Mouse (Mus musculus) CD4-positive naive resting alpha-beta T cell, adult 76 days (primary cell): ENCODE results near the gene Hist1h2ah. TPM values are rescaled to one million over a fixed set of nuclear protein-coding genes. Genes with fewer than 3 reads are reported as not detected.

Source experiments
- total RNA-seq: library from RNA; stranded (reverse); gene quantifications from one replicate; pipeline ENCODE4 v1.2.4, GENCODE M21; 2023

Hist1h2ah gene
- 27.0 TPM for total RNA-seq

DNA sequence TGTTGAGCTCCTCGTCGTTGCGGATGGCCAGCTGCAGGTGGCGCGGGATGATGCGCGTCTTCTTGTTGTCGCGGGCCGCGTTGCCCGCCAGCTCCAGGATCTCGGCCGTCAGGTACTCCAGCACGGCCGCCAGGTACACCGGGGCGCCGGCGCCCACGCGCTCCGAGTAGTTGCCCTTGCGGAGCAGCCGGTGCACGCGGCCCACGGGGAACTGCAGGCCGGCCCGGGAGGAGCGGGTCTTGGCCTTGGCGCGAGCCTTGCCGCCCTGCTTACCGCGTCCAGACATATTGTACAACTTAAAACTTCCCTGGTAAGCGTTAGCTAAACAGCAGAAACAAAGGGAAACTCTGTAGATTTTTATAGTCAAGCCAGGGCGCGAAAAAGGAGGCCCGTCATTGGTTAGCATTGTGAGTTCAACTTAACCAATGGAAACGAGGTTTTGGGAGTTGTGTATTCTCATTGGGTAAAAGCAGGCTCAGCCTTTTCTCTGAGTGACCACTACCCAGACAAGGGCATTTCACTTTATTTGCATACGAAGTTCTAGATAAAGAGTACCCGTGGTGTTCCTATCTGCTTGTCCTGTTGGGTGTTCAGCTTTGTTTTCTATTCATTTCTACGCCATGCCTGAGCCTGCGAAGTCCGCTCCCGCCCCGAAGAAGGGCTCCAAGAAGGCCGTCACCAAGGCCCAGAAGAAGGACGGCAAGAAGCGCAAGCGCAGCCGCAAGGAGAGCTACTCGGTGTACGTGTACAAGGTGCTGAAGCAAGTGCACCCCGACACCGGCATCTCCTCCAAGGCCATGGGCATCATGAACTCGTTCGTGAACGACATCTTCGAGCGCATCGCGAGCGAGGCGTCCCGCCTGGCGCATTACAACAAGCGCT, at the start of gene Hist1h2ah, which contains the start of gene Hist1h2bk:
TSS of gene Hist1h2ah (minus strand) at position 302 of the 882 bp plus-strand sequence.
TSS of gene Hist1h2bk (plus strand) at position 604 of the 882 bp plus-strand sequence.

DNA sequence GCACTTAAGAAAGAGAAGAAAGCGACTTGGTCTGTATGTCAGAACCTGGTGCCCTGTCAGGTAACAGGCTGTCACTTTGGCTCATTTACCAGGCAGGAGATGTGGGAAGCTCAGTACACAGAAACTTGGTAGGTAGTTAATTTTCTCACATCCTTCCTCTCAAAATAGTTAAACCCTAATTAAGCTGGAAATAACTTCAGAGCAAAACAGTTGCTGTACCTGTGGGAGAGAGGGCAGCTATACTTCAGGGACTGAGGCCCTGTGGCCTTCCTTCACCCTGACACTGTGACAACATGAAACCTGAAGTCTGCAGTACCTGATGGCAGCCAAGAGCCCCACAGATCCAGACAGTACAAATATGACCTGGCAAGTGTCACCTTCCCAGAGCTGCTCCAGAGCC, 48.8 kb upstream of the Hist1h2ah start, which contains the start of gene Vmn1r188:
TSS of gene Vmn1r188 (plus strand) at position 301 of the 400 bp plus-strand sequence.

DNA sequence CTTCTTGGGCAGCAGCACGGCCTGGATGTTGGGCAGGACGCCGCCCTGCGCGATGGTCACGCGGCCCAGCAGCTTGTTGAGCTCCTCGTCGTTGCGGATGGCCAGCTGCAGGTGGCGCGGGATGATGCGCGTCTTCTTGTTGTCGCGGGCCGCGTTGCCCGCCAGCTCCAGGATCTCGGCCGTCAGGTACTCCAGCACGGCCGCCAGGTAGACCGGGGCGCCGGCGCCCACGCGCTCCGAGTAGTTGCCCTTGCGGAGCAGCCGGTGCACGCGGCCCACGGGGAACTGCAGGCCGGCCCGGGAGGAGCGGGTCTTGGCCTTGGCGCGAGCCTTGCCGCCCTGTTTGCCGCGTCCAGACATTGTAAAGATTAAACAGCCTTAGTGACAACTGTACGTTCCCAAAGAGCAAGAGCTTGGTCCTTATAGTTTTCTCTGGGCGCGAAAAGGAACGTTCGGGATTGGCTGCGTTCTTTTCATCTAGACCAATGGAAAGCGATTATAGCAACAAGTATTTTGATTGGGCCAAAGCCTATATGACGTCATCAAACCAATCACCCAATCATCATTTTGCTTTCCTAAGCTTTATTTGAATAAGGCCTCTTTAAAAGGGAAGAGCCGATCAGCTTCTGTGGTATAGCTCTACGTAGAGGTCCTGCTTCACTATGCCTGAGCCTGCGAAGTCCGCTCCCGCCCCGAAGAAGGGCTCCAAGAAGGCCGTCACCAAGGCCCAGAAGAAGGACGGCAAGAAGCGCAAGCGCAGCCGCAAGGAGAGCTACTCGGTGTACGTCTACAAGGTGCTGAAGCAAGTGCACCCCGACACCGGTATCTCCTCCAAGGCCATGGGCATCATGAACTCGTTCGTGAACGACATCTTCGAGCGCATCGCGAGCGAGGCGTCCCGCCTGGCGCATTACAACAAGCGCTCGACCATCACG, 7.5 kb upstream of the Hist1h2ah start, which contains the start of the genes Hist1h2ag and Hist1h2bj:
TSS of gene Hist1h2ag (minus strand) at position 377 of the 935 bp plus-strand sequence.
TSS of gene Hist1h2bj (plus strand) at position 647 of the 935 bp plus-strand sequence.

DNA sequence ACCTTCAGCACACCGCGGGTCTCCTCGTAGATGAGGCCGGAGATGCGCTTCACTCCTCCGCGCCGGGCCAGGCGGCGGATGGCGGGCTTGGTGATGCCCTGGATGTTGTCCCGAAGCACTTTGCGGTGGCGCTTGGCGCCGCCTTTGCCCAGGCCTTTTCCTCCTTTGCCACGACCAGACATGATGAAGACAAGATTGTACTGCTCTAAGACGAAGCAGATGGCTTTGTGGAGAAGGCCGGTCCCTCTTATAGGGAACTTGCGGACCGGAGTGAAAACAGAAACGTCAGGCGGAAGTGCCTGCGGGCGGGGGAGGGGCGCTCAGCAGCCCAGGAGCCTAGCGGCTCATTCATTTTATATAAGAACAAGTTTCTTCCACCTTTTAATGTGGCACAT, 5.8 kb upstream of the Hist1h2ah start, which contains the start of gene Hist1h4i:
TSS of gene Hist1h4i (minus strand) at position 221 of the 395 bp plus-strand sequence.

DNA sequence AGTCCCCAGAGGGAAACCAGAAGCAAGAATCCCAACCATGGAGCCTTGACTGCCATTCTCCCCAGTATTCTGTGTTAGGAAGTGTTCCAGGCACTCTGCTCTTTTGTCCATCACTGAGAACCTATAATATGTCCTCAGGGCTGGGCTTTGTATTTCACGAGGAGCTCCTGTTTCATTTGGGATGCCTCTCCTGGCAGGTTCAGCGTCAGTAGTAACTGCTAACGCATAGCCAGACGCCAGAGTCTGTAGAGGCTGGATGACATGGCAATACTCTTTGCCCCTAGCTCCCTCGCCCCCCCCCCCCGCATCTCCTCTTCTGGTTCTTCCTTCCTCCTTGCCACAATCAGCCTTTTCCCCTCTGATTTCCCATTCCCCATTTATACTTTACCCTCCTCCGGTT, 25.7 kb downstream of the Hist1h2ah start, which contains the start of gene Prss16:
TSS of gene Prss16 (minus strand) at position 101 of the 400 bp plus-strand sequence.

Other genes with a start within 250 kb of the Hist1h2ah start
- gene Hist1h2an, start 248.3 kb downstream of the Hist1h2ah start, total RNA-seq, result 12.5 TPM
- gene Hist1h2bp, start 248.1 kb downstream of the Hist1h2ah start, total RNA-seq, result 14.0 TPM
- 25.5 TPM for gene Hist1h2bq, start 225.4 kb downstream of the Hist1h2ah start, total RNA-seq
- gene Hist1h2ao, start 225.1 kb downstream of the Hist1h2ah start, total RNA-seq, result 52.1 TPM
- 202 TPM for gene Hist1h4m, start 223.8 kb downstream of the Hist1h2ah start, total RNA-seq
- not detected for gene Hist1h4n, start 203.4 kb downstream of the Hist1h2ah start, total RNA-seq
- gene Hist1h2ap, start 202.1 kb downstream of the Hist1h2ah start, total RNA-seq, result 61.1 TPM
- gene Hist1h2br, start 201.8 kb downstream of the Hist1h2ah start, total RNA-seq, result 25.7 TPM
- 3.5 TPM for gene Zfp184, start 90.5 kb downstream of the Hist1h2ah start, total RNA-seq
- gene Pom121l2, start 54.4 kb downstream of the Hist1h2ah start, total RNA-seq, result not detected
- gene Prss16, start 25.8 kb downstream of the Hist1h2ah start, total RNA-seq, result 0.53 TPM
- gene Hist1h2bk, start 302 bp upstream of the Hist1h2ah start, total RNA-seq, result 29.9 TPM
- 44.4 TPM for gene Hist1h4i, start 5.8 kb upstream of the Hist1h2ah start, total RNA-seq
- gene Hist1h2ag, start 7.4 kb upstream of the Hist1h2ah start, total RNA-seq, result 28.7 TPM
- 24.6 TPM for gene Hist1h2bj, start 7.6 kb upstream of the Hist1h2ah start, total RNA-seq
- gene Vmn1r188, start 48.9 kb upstream of the Hist1h2ah start, total RNA-seq, result not detected
- gene Vmn1r189, start 70.3 kb upstream of the Hist1h2ah start, total RNA-seq, result not detected
- gene Vmn1r191, start 148.4 kb upstream of the Hist1h2ah start, total RNA-seq, result not detected
- gene Vmn1r192, start 155.6 kb upstream of the Hist1h2ah start, total RNA-seq, result not detected
- not detected for gene Vmn1r193, start 187.6 kb upstream of the Hist1h2ah start, total RNA-seq
- not detected for gene Vmn1r194, start 208.6 kb upstream of the Hist1h2ah start, total RNA-seq
- not detected for gene Vmn1r195, start 235.0 kb upstream of the Hist1h2ah start, total RNA-seq